Mouse (Mus musculus): ENCODE data around the gene Nsmce4a. TPM values are rescaled to one million over a fixed set of nuclear protein-coding genes. Genes with fewer than 3 reads are reported as not detected.

The Nsmce4a gene
- polyA plus RNA-seq (2012; fragmentation: generic; extraction: Trizol): 54.3 TPM
- long read RNA-seq, experiment 1, transcript Nsmce4a-202 (11 exons, 1,435 nt): major isoform, 7 of 12 reads
- long read RNA-seq, experiment 1, partial matches to known transcripts: 5 of 12 reads
- long read RNA-seq, experiment 1, other reads (novel, unspliced or antisense): 0 of 12 reads
- long read RNA-seq, experiment 2, transcript Nsmce4a-202 (11 exons, 1,435 nt): major isoform, 6 of 7 reads
- long read RNA-seq, experiment 2, partial matches to known transcripts: 0 of 7 reads
- long read RNA-seq, experiment 2, other reads (novel, unspliced or antisense): 1 of 7 reads

DNA sequence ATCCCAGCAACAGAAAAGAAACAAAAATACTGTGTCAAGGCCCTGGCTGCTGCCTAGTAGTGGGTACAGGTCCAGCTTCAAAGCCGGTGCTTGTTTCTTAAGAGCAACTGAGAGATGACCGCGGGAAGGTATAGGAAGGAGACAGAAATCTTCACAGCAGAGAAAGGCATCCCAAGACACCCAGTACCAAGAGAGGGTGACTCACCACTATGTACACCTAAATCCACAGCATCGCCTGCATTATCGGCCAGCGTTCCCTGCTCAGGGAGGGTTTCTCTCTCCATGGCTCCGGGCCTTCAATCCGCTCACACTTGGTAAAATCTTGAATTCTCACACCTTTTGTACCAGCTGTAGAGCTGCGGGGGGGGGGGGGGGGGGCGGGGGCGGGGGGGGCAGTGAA, at the start of gene Nsmce4a:
Nsmce4a (minus strand) TSS at position 298 of the 400 bp plus-strand sequence.
- Histone ChIP-seq H3K79me3 (ENCODE audit: low read depth) (no peaks in the 10 kb centered on the region), H3K79me2 (ENCODE audit: control insufficient read depth, insufficient read depth) (no peaks in the 10 kb centered on the region), H3ac (ENCODE audit: control insufficient read depth, insufficient read length, low read depth) (no peak within 1 kb of the TSS), H3K4me3 (ENCODE audit: insufficient read depth, poor library complexity, severe bottlenecking) (no peak within 1 kb of the TSS), H3K27me3 (ENCODE audit: control insufficient read depth, insufficient read depth, insufficient read length) (no peaks in the 10 kb centered on the region), H3K36me3 (ENCODE audit: control insufficient read depth, insufficient read depth) (no peaks in the 10 kb centered on the region)
- TF ChIP-seq FOSL1 (IDR thresholded peaks at IDR 0.05; ENCODE audit: insufficient read depth, low read length, poor library complexity, severe bottlenecking): no peak

- H3ac ChIP-seq (ENCODE audit: control insufficient read depth, insufficient read length, low read depth): no peak overlapping the region
- no peaks in the 10 kb centered on the region for H3K79me2 ChIP-seq (ENCODE audit: control insufficient read depth, insufficient read depth)
- H3K36me3 ChIP-seq (ENCODE audit: control insufficient read depth, insufficient read depth): no peaks in the 10 kb centered on the region
- TF ChIP-seq CEBPB (IDR thresholded peaks at IDR 0.05; ENCODE audit: low read depth): no peak
- no peak for TF ChIP-seq FOSL1 (IDR thresholded peaks at IDR 0.05; ENCODE audit: insufficient read depth, low read length, poor library complexity, severe bottlenecking)
- TF ChIP-seq USF1 (IDR thresholded peaks at IDR 0.05; ENCODE audit: low read depth): no peak
- TF ChIP-seq CTCF (IDR thresholded peaks at IDR 0.05; ENCODE audit: control insufficient read depth, insufficient read depth, insufficient read length): no peak
- no peaks in the 10 kb centered on the region for H3K27me3 ChIP-seq (ENCODE audit: control insufficient read depth, insufficient read depth, insufficient read length)
- H3K79me3 ChIP-seq (ENCODE audit: low read depth): no peaks in the 10 kb centered on the region
- no peak overlapping the region for H3K4me3 ChIP-seq (ENCODE audit: insufficient read depth, poor library complexity, severe bottlenecking)
Observed at GRCm38 (mm10) chr7:130622359-130622758, 49.4 kb upstream of the Nsmce4a start.

DNA sequence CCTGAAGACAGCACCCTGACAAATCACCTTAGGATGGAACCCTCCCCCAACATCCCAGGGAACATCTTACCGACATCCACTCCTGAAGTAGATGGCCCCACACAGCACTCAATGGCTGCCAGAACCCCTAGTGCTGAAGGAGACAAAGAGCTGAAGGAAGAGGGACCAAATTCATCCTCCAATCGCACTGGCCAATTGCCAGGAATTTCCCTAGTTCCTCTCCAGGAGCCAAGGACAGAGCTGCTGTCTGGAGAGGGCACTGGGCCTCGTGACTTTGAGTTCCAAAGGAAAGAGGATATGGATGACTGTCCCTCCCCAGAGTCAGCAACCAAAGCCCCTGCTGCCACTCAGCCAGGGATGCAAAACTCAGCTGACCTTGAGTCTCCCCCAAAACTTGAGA, 49.0 kb upstream of the Nsmce4a start:
- Histone ChIP-seq H3K79me2 (ENCODE audit: control insufficient read depth, insufficient read depth) (no peaks in the 10 kb centered on the region), H3K27me3 (ENCODE audit: control insufficient read depth, insufficient read depth, insufficient read length) (no peaks in the 10 kb centered on the region), H3K79me3 (ENCODE audit: low read depth) (no peaks in the 10 kb centered on the region), H3ac (ENCODE audit: control insufficient read depth, insufficient read length, low read depth) (no peak overlapping the region), H3K4me3 (ENCODE audit: insufficient read depth, poor library complexity, severe bottlenecking) (no peak overlapping the region), H3K36me3 (ENCODE audit: control insufficient read depth, insufficient read depth) (no peaks in the 10 kb centered on the region)
- TF ChIP-seq MYOD1 (IDR thresholded peaks at IDR 0.05; ENCODE audit: control insufficient read depth, insufficient read length, low read depth) (no peak), MYOG (IDR thresholded peaks at IDR 0.05; ENCODE audit: control insufficient read depth, extremely low read depth, insufficient read length) (no peak), CEBPB (IDR thresholded peaks at IDR 0.05; ENCODE audit: low read depth) (no peak), MAX (IDR thresholded peaks at IDR 0.05) (no peak), CTCF (IDR thresholded peaks at IDR 0.05; ENCODE audit: control insufficient read depth, insufficient read depth, insufficient read length) (no peak), FOSL1 (IDR thresholded peaks at IDR 0.05; ENCODE audit: insufficient read depth, low read length, poor library complexity, severe bottlenecking) (no peak), USF1 (IDR thresholded peaks at IDR 0.05; ENCODE audit: low read depth) (no peak)

GRCm38 (mm10) chr7:130621068-130621467, 48.1 kb upstream of the Nsmce4a start:
- no peaks in the 10 kb centered on the region for H3K79me3 ChIP-seq (ENCODE audit: low read depth)
- no peak for TF ChIP-seq FOSL1 (IDR thresholded peaks at IDR 0.05; ENCODE audit: insufficient read depth, low read length, poor library complexity, severe bottlenecking)
- TF ChIP-seq CTCF (IDR thresholded peaks at IDR 0.05; ENCODE audit: control insufficient read depth, insufficient read depth, insufficient read length): no peak
- no peak for TF ChIP-seq MYOG (IDR thresholded peaks at IDR 0.05; ENCODE audit: control insufficient read depth, extremely low read depth, insufficient read length)

GRCm38 (mm10) chr7:130617591-130617990, 44.7 kb upstream of the Nsmce4a start:
- H3ac ChIP-seq (ENCODE audit: control insufficient read depth, insufficient read length, low read depth): no peak overlapping the region
- no peaks in the 10 kb centered on the region for H3K79me3 ChIP-seq (ENCODE audit: low read depth)
- no peaks in the 10 kb centered on the region for H3K27me3 ChIP-seq (ENCODE audit: control insufficient read depth, insufficient read depth, insufficient read length)
- H3K4me3 ChIP-seq (ENCODE audit: insufficient read depth, poor library complexity, severe bottlenecking): no peak overlapping the region
- no peaks in the 10 kb centered on the region for H3K79me2 ChIP-seq (ENCODE audit: control insufficient read depth, insufficient read depth)
- TF ChIP-seq MYOD1 (IDR thresholded peaks at IDR 0.05; ENCODE audit: control insufficient read depth, insufficient read length, low read depth) (no peak), MYOG (IDR thresholded peaks at IDR 0.05; ENCODE audit: control insufficient read depth, extremely low read depth, insufficient read length) (no peak), CTCF (IDR thresholded peaks at IDR 0.05; ENCODE audit: control insufficient read depth, insufficient read depth, insufficient read length) (no peak), CEBPB (IDR thresholded peaks at IDR 0.05; ENCODE audit: low read depth) (no peak), FOSL1 (IDR thresholded peaks at IDR 0.05; ENCODE audit: insufficient read depth, low read length, poor library complexity, severe bottlenecking) (no peak), USF1 (IDR thresholded peaks at IDR 0.05; ENCODE audit: low read depth) (no peak), MAX (IDR thresholded peaks at IDR 0.05) (no peak)
- no peaks in the 10 kb centered on the region for H3K36me3 ChIP-seq (ENCODE audit: control insufficient read depth, insufficient read depth)

More at GRCm38 (mm10) chr7:130621068-130621467, 48.1 kb upstream of the Nsmce4a start:
- no peaks in the 10 kb centered on the region for H3K27me3 ChIP-seq (ENCODE audit: control insufficient read depth, insufficient read depth, insufficient read length)
- H3K36me3 ChIP-seq (ENCODE audit: control insufficient read depth, insufficient read depth): no peaks in the 10 kb centered on the region
- no peak overlapping the region for H3K4me3 ChIP-seq (ENCODE audit: insufficient read depth, poor library complexity, severe bottlenecking)
- no peaks in the 10 kb centered on the region for H3K79me2 ChIP-seq (ENCODE audit: control insufficient read depth, insufficient read depth)
- H3ac ChIP-seq (ENCODE audit: control insufficient read depth, insufficient read length, low read depth): no peak overlapping the region

DNA sequence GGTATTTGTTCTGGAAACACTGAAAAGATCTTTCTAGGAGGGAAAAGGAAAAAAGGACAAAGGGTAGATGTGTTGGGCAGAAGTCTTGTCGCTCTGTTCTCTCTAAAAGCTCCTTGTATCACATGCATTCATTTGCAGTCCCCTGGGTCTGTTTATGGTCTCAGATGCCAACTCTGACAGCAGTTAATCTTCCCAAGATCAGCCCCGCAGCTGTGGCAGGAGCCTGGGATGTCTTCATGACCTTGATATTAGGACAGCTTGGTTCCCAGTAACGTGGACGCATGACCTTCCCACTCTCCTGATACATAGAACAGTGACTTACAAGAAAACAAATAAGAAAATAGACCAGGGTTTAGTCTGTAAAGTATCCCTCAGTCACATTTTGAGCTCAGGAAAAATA, 41.1 kb upstream of the Nsmce4a start:
- Histone ChIP-seq H3ac (ENCODE audit: control insufficient read depth, insufficient read length, low read depth) (no peak overlapping the region), H3K79me3 (ENCODE audit: low read depth) (no peaks in the 10 kb centered on the region), H3K4me3 (ENCODE audit: insufficient read depth, poor library complexity, severe bottlenecking) (no peak overlapping the region), H3K27me3 (ENCODE audit: control insufficient read depth, insufficient read depth, insufficient read length) (no peaks in the 10 kb centered on the region), H3K79me2 (ENCODE audit: control insufficient read depth, insufficient read depth) (no peaks in the 10 kb centered on the region), H3K36me3 (ENCODE audit: control insufficient read depth, insufficient read depth) (no peaks in the 10 kb centered on the region)
- no peak for TF ChIP-seq MYOD1 (IDR thresholded peaks at IDR 0.05; ENCODE audit: control insufficient read depth, insufficient read length, low read depth)
- no peak for TF ChIP-seq USF1 (IDR thresholded peaks at IDR 0.05; ENCODE audit: low read depth)
- TF ChIP-seq MAX (IDR thresholded peaks at IDR 0.05): no peak
- no peak for TF ChIP-seq CTCF (IDR thresholded peaks at IDR 0.05; ENCODE audit: control insufficient read depth, insufficient read depth, insufficient read length)
- TF ChIP-seq FOSL1 (IDR thresholded peaks at IDR 0.05; ENCODE audit: insufficient read depth, low read length, poor library complexity, severe bottlenecking): no peak
- no peak for TF ChIP-seq MYOG (IDR thresholded peaks at IDR 0.05; ENCODE audit: control insufficient read depth, extremely low read depth, insufficient read length)
- no peak for TF ChIP-seq CEBPB (IDR thresholded peaks at IDR 0.05; ENCODE audit: low read depth)
